Mouse (Mus musculus) embryonic facial prominence, embryonic 10.5 days (tissue): ENCODE measurements around the gene Cped1. TPM values are rescaled to one million over a fixed set of nuclear protein-coding genes. Genes with fewer than 3 reads are reported as not detected.

Experiments used
- DNase-seq: peaks from one replicate; pipeline ENCODE4 v3.0.0-alpha.2; 2017; ENCODE audit warnings: low spot score
- H3K27ac ChIP-seq: fragments of 300-500 bp; sonication (generic); replicated peaks from 2 replicates; pipeline ENCODE4 v1.5.1; 2016; ENCODE audit warnings: mild to moderate bottlenecking
- H3K27me3 ChIP-seq: fragments of 300-500 bp; sonication (generic); replicated peaks from 2 replicates; pipeline ENCODE4 v1.6.1; 2016; ENCODE audit warnings: low read depth, mild to moderate bottlenecking; ENCODE audit not compliant: poor library complexity, severe bottlenecking
- H3K36me3 ChIP-seq: fragments of 300-500 bp; sonication (generic); replicated peaks from 2 replicates; pipeline ENCODE4 v1.6.1; 2016; ENCODE audit warnings: mild to moderate bottlenecking, moderate library complexity
- H3K4me1 ChIP-seq: fragments of 300-500 bp; sonication (generic); 2 replicates; pipeline ENCODE4 v1.6.1; 2016
- H3K4me3 ChIP-seq: fragments of 300-500 bp; sonication (generic); 2 replicates; pipeline ENCODE4 v1.5.1; 2016; ENCODE audit warnings: mild to moderate bottlenecking, moderate library complexity
- H3K9me3 ChIP-seq: fragments of 300-500 bp; sonication (generic); 2 replicates; pipeline ENCODE4 v1.6.1; 2016; ENCODE audit warnings: mild to moderate bottlenecking
- WGBS: fragments of 180-500 bp; shearing (Covaris S2); methylation state at CpG from one replicate; pipeline ENCODE4 v1.1.7; 2016; 5-methylcytosine and 5-hydroxymethylcytosine counted together
- polyA plus RNA-seq: library from polyadenylated mRNA; unstranded; fragments of >200 nt; fragmentation: Nextera tagmentation; extraction: Ambion mirVana; gene quantifications from 2 replicates; pipeline ENCODE4 v1.2.1, GENCODE M21; 2016

Cped1 gene
- polyA plus RNA-seq, 1 experiment from 2014 or later = 39.3 TPM

GRCm38 (mm10) chr6:22157461-22157860, 171.7 kb downstream of the Cped1 start:
- no peak for DNase-seq
- no peaks in the 10 kb centered on the region for H3K9me3 ChIP-seq
- no peak overlapping the region for H3K4me3 ChIP-seq
- H3K36me3 ChIP-seq = peaks cover 10% of the 10 kb centered on the region
- H3K4me1 ChIP-seq = peaks cover 8% of the 10 kb centered on the region
- no peak overlapping the region for H3K27ac ChIP-seq
- 70% methylated on average over 5 of the region's 5 CpGs for WGBS
- H3K27me3 ChIP-seq = no peaks in the 10 kb centered on the region

DNA sequence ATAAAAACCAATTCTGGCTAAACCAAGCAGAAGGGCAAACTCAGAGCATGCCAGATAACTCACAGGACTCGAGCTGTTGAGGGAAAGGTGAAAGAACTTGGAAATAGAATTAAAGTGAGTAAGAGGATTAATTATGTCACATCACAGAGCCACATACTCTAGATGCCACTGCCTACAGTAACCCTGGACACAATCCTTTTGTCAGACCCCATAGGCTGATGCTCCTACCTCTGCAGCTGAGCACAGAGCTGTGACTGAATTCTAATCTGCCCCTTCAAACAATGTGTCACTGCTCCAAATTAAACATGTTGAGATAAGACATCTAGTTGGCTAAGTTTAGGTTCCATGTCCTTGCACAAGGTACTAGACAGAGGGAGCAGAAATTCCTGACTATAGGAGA, 176.2 kb downstream of the Cped1 start:
- peaks cover 6% of the 10 kb centered on the region for H3K4me1 ChIP-seq
- H3K27ac ChIP-seq = no peak overlapping the region
- no peak overlapping the region for H3K4me3 ChIP-seq
- H3K27me3 ChIP-seq = no peaks in the 10 kb centered on the region
- no peaks in the 10 kb centered on the region; the same call in 1 of the 2 replicates for H3K36me3 ChIP-seq
- no peak for DNase-seq
- WGBS = 55% methylated on average over 1 of the region's 1 CpGs
- no peaks in the 10 kb centered on the region for H3K9me3 ChIP-seq

- H3K9me3 ChIP-seq = no peaks in the 10 kb centered on the region
- WGBS = 71% methylated on average over 2 of the region's 2 CpGs
- H3K27me3 ChIP-seq = no peaks in the 10 kb centered on the region
- H3K36me3 ChIP-seq = peaks cover 15% of the 10 kb centered on the region
- DNase-seq = no peak
- no peak overlapping the region for H3K4me3 ChIP-seq
- no peaks in the 10 kb centered on the region for H3K4me1 ChIP-seq
- no peak overlapping the region for H3K27ac ChIP-seq
Measured at GRCm38 (mm10) chr6:22168388-22168787, 182.7 kb downstream of the Cped1 start.

DNA sequence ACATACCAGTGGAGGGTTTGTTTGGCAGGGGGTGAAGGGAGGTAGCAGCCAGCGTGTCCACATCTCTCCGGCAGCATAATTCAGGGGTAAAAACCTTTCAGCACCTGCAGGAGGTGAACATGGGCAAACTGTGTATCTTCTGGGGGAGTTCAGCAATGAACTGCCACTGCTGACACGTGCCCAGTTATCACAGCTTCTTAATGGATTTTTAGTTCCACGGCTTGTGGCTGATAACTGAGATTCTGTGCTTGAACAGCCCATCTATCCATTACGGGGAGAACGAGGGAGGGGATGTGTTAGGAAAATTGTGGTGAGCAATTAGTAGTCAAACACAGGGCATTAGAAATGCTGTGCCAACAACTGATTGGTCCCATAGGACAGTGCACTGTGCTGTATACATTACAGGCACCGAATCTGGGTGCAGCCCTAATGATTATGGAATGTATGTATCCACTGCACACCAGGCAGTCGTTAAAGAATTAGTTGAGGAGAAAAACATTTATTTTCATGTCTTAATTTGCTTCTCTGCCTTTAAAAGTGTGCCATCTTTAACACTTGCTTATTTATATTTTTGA, 193.1 kb downstream of the Cped1 start:
- Histone ChIP-seq H3K9me3 (no peaks in the 10 kb centered on the region), H3K27ac (no peak overlapping the region), H3K4me1 (no peaks in the 10 kb centered on the region), H3K36me3 (peaks cover 5% of the 10 kb centered on the region), H3K4me3 (no peak overlapping the region), H3K27me3 (no peaks in the 10 kb centered on the region)
- DNase-seq = no peak
- 86% methylated on average over 8 of the region's 8 CpGs for WGBS

- 87% methylated on average over 10 of the region's 10 CpGs for WGBS
- Histone ChIP-seq H3K9me3 (no peaks in the 10 kb centered on the region), H3K27ac (no peak overlapping the region), H3K27me3 (no peaks in the 10 kb centered on the region), H3K4me1 (no peaks in the 10 kb centered on the region), H3K4me3 (no peak overlapping the region), H3K36me3 (peaks cover 13% of the 10 kb centered on the region)
- no peak for DNase-seq
Measured at GRCm38 (mm10) chr6:22180316-22180715, 194.6 kb downstream of the Cped1 start.

DNA sequence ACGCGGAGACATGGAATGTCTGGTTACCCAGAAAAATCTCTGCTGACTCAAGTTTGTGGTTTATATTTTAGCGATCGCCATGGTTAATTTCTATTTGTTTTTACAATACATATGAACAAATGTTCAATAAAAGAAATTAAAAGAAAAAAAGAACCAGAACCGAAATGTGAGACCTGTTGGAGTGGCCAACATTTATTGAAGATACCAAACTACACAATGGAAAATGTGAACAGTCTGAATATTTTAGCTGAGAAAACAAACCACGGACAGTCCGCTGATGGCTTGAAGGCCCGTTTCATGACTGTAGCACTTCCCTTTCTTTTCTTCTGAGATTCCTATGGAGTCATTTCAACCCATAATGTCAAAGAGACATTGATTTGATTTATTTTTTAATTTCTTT, 201.3 kb downstream of the Cped1 start:
- Histone ChIP-seq H3K36me3 (peaks cover 13% of the 10 kb centered on the region), H3K27me3 (no peaks in the 10 kb centered on the region), H3K4me3 (no peak overlapping the region), H3K27ac (no peak overlapping the region), H3K9me3 (no peaks in the 10 kb centered on the region), H3K4me1 (peaks cover 7% of the 10 kb centered on the region)
- no peak for DNase-seq
- 93% methylated on average over 8 of the region's 8 CpGs for WGBS

- peaks cover 7% of the 10 kb centered on the region for H3K4me1 ChIP-seq
- no peaks in the 10 kb centered on the region for H3K27me3 ChIP-seq
- 84% methylated on average over 24 of the region's 24 CpGs for WGBS
- H3K36me3 ChIP-seq = peaks cover 3% of the 10 kb centered on the region
- H3K4me3 ChIP-seq = no peak overlapping the region
- no peak overlapping the region for H3K27ac ChIP-seq
- no peak for DNase-seq
- H3K9me3 ChIP-seq = no peaks in the 10 kb centered on the region
Measured at GRCm38 (mm10) chr6:22189346-22190335, 203.9 kb downstream of the Cped1 start.

DNA sequence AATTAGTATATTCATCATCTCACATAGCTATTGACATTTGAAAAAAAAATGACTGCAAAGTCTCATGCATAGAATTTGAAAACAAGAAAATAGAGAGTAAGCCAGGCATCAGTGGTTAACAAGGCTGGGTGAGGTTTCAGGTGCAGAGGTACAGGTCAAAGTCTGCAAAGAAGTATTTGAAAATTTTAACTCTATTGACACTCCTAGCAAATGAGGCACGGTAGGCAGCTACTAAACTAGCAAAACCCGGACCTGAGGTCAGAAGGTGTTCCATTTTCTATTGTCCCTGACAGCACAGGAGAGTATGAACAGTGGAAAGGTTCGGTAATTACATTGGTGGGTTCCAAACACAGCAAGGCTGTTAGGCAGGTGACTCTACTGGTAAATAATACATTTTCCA, 212.9 kb downstream of the Cped1 start:
- no peak for DNase-seq
- H3K27ac ChIP-seq = no peak overlapping the region
- no peaks in the 10 kb centered on the region for H3K4me1 ChIP-seq
- no peaks in the 10 kb centered on the region for H3K9me3 ChIP-seq
- no peaks in the 10 kb centered on the region for H3K27me3 ChIP-seq
- H3K36me3 ChIP-seq = no peaks in the 10 kb centered on the region; the same call in 1 of the 2 replicates
- WGBS = 90% methylated on average over 3 of the region's 3 CpGs
- no peak overlapping the region for H3K4me3 ChIP-seq

DNA sequence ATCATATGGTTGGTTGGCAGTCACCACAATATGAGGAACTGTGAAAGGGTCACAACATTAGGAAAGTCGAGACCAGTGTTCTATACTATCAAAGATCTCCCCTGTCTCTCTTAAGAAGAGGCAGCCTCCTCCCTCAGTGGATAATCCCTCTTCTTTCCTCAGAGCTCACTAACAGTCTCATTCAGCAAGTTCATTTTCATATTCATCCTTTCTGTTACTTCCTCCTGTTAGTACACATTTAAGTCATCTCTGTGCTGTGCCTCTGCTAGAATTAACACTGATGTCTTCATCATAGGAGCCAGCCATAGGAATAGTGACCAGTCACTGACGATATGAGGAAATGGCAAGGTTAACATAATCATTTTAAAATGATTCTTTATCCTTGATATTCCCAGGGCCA, 213.8 kb downstream of the Cped1 start:
- no peaks in the 10 kb centered on the region for H3K9me3 ChIP-seq
- no peak overlapping the region for H3K27ac ChIP-seq
- DNase-seq = no peak
- H3K36me3 ChIP-seq = no peaks in the 10 kb centered on the region; the same call in 1 of the 2 replicates
- no peaks in the 10 kb centered on the region for H3K27me3 ChIP-seq
- no peak overlapping the region for H3K4me3 ChIP-seq
- 89% methylated on average over 2 of the region's 2 CpGs for WGBS
- H3K4me1 ChIP-seq = no peaks in the 10 kb centered on the region

DNA sequence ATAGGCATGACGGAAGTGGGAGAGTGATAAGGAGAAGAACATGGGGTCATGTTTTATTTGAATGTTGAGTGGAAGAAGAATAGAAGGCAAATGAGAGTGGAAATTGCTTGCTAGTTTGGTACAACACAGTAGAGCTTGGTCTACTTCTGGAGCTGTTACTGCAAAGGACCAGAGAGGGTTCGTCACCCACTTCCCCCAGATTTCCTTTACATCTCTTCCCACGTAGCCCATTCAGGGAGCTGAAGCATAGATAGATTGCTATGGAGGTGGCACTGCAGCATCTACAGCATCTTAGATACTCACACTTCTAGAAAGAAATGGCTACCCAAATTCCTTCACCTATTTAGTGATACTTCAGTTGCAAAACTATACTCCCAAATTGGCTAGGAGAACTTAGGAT, 214.4 kb downstream of the Cped1 start:
- no peak for DNase-seq
- H3K27me3 ChIP-seq = no peaks in the 10 kb centered on the region
- no peaks in the 10 kb centered on the region for H3K9me3 ChIP-seq
- H3K4me3 ChIP-seq = no peak overlapping the region
- 91% methylated on average over 3 of the region's 3 CpGs for WGBS
- H3K27ac ChIP-seq = no peak overlapping the region
- peaks cover 3% of the 10 kb centered on the region for H3K4me1 ChIP-seq
- no peaks in the 10 kb centered on the region; the same call in 1 of the 2 replicates for H3K36me3 ChIP-seq

GRCm38 (mm10) chr6:22201879-22202278, 216.2 kb downstream of the Cped1 start:
- H3K4me3 ChIP-seq = no peak overlapping the region
- H3K27ac ChIP-seq = no peak overlapping the region
- H3K9me3 ChIP-seq = no peaks in the 10 kb centered on the region
- WGBS = 91% methylated on average over 3 of the region's 3 CpGs
- DNase-seq = no peak
- peaks cover 20% of the 10 kb centered on the region for H3K4me1 ChIP-seq
- no peaks in the 10 kb centered on the region; the same call in 1 of the 2 replicates for H3K36me3 ChIP-seq
- no peaks in the 10 kb centered on the region for H3K27me3 ChIP-seq

- 70% methylated on average over 12 of the region's 12 CpGs for WGBS
- no peak overlapping the region for H3K27ac ChIP-seq
- no peaks in the 10 kb centered on the region for H3K36me3 ChIP-seq
Measured at GRCm38 (mm10) chr6:22205030-22205750, 219.5 kb downstream of the Cped1 start.

More at GRCm38 (mm10) chr6:22205030-22205750, 219.5 kb downstream of the Cped1 start:
- Histone ChIP-seq H3K27me3 (no peaks in the 10 kb centered on the region), H3K9me3 (no peaks in the 10 kb centered on the region), H3K4me1 (peaks cover 21% of the 10 kb centered on the region), H3K4me3 (no peak overlapping the region)
- no peak for DNase-seq
